Mouse (Mus musculus) left cerebral cortex, postnatal 14 days (tissue): Measurements from ENCODE around the gene Nudt22. TPM values are rescaled to one million over a fixed set of nuclear protein-coding genes. Genes with fewer than 3 reads are reported as not detected.

ENCODE experiments used
- DNase-seq, 2 experiments: peaks; one replicate each; pipeline ENCODE4 v3.0.0; 2021 to 2022; ENCODE audit warnings: low spot score in 2 of 2, mixed read lengths in 1 of 2
- intact Hi-C: fragments of 180-260 bp; cut with DNase I; formaldehyde crosslinking; loops from one replicate; pipeline ENCODE4 v1.15.1; 2025
- long read RNA-seq, 2 experiments: library from polyadenylated mRNA; stranded (forward); transcript quantifications; one replicate each; pipeline ENCODE4 v2.0.0; 2021
- total RNA-seq, 2 experiments: library from RNA; stranded (reverse); gene quantifications; 2 replicates each; pipeline ENCODE4 v1.2.3; 2021

Gene Nudt22
- total RNA-seq, result 10 to 100 TPM in 1 of 2 experiments, 1 to 10 TPM in 1; 8.7 to 10.1 TPM
- long read RNA-seq, experiment 1, transcript Nudt22-201 (6 exons, 1,000 nt), result major isoform, 9 of 10 reads
- long read RNA-seq, experiment 1, partial matches to known transcripts, result 0 of 10 reads
- long read RNA-seq, experiment 1, other reads (novel, unspliced or antisense), result 1 of 10 reads
- long read RNA-seq, experiment 2, transcript Nudt22-201 (6 exons, 1,000 nt), result major isoform, 6 of 11 reads
- long read RNA-seq, experiment 2, partial matches to known transcripts, result 0 of 11 reads
- long read RNA-seq, experiment 2, other reads (novel, unspliced or antisense), result 5 of 11 reads

DNA sequence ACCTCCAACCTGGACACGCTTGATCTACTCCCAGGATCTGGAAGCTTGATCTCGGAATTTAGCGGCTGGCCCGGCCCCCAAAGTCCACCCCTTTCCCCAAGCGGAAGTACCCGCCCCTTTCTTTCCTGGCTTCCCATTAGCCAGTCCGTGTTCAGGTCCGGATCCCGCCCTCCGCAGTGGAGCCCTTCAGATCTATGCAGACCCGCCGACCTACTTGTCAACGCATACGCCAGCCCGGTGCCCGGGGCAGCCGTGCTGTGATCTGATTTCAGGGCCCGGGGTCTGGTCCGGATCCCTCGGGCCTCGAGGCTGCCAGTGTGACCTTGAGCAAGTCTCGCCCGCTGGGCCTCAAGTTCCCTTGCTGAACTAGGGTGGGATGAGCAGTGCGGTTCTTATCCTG, at the start of gene Nudt22, which contains the start of gene Trpt1:
Nudt22 (minus strand) TSS at position 112 of the 400 bp plus-strand sequence.
Trpt1 (plus strand) TSS at position 126 of the 400 bp plus-strand sequence.
- peak; percentile 64 to 78 for DNase-seq
- intact Hi-C loops, result no loop called here

DNA sequence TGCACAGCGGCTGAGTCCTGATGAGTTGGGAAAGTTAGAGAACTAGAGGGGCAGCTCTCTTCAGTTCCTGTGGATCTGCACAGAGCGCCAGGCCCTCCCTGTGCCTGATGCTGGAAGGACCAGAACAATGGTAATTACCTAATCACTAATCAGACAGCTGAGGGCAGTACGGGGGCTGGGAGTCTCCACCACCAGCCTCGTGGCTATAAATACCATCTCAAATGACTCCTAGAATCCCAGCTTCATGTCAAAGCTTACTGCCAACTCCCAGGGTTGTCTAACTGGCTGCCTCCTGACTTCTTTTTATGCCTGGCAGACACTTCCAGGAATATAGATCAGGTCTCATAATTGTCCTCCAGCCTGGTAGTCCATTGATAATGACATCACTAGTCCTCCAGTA, 48.8 kb upstream of the Nudt22 start:
- intact Hi-C loops, result no loop called here
- DNase-seq, result no peak

DNA sequence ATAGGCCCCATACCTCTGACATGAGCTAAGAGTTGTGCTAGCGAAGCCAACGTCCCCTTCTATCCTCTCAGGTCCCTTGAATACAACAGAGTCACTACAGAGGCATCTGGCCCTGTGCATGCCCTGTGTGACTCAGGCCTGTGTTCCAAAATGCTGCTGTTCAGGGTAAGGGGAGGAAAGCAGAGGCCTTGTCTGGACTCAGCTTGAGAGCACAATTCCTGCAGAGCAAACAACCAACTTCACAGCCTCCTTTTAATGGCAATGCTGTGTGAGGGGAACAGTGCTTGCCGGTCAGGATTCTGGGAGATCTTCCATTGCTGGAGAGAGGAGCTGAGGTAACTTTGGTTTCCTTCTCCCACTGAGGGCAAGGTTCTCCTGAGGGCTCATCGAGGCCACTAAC, 48.4 kb upstream of the Nudt22 start:
- intact Hi-C loops, result no loop called here
- no peak for DNase-seq

DNA sequence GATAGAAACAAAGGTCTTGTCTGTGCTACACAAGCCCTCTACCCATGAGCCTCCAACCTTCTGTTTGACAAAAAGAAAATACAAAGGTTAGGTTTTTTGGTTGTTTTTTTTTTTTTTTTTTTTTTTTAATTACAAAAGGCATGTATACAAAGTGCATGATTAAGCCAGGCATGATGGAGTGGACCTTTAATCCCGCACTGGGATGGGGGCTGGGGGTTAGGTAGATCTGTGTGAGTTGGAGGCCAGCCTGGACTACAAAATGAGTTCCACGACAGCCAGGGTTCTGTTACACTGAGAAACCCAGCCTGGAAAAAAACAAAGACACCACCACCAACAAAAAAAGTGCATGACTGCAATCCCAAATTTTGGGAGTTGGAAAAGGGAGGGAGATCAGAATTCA, 45.3 kb upstream of the Nudt22 start:
- intact Hi-C loops, result no loop called here
- no peak for DNase-seq

DNA sequence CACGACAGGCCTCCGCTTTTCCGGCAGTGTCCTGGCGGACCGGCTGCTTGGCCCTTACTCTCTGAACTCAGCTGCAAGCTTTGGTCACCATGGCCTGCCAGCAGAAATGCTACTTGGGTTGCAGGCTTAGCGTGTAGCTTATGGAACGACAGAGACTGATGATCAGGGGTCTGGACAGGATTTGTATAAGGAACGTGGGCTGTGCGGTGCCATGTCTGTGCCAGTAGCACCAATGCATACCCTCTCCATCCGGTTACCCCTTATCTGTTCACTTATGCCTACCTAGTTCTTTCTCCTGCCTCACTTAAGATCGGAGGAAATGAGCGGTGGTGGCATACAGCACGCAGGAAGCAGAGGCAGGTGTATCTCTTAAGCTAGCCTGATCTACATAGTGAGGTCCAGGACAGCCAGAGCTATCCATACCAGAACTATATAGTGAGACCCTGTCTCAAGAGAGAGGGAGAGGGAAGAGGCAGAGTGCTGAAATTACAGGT, 44.8 kb upstream of the Nudt22 start:
- intact Hi-C loops, result no loop called here
- no peak for DNase-seq

DNA sequence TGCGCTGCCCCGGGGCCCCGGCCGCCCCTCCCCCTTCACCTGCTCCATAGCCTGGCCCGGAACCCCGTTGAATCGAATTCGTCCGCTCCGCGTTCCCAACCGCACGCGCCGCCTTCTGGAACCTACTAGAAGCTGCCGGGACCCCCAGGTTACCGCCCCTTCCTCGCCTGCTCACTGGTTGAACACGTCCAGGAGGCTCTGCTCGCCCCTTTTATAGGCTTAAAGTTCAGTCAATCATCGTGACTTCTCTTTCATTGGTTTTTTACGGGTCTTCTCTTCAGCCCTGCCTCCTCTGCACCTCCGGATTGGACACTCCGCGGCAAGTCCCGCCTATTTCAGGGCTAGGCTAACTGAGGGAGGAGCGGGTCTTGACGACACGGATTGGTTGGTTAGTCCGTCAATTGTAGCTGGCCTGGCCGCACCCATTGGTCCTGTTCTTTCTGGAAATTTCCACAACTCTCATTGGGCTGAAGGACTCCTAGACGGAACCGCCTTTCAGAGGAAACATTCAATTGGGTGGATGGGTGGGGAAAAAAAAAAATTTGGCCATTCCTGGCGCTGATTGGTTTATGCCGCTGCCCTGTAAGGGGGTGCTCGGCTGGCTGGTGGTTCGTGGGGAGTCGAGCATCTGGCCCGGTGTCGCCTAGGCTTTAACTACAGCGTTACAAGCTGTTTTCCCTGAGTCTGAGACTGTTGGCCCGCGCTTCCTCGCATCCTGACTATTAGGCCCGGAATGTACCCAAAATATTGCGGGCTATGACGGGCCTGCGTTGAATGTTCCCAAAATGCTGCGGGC, 44.1 kb upstream of the Nudt22 start, which contains the start of gene Stip1:
Stip1 (minus strand) TSS at position 127 of the 796 bp plus-strand sequence.
- peak; percentile 99 to 100 for DNase-seq
- intact Hi-C loops, result no loop called here

DNA sequence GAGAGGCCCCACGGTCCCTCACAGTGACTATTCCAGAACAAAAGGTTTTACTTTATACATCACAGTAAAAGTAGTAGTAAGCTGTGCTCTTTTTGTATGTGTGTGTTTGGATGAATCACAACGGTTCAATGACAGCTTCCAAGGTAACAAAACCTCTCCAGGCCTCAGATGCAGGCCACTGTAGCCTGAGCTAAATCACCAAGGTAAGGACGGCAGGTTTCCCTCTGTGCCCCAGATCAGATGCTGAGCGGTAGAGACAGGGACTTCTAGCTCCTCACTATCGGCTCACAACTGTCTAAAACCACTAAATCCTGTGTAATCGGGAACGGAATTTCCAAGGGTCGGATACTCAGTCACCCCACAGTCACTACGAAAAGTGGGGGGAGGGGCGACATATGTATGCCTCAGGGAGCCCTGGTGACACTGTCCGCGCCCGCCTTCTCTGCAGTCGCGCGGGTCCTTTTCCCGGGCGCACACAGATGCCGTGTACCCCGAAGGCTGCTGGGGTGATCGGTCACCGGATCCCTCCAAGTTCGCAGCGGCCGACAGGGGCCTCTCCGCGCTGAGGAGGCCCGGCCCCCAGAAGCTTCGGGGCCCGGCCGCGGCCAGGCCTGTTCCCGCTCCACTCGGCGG, 43.3 kb upstream of the Nudt22 start:
- DNase-seq, result peak; percentile 57 to 77
- intact Hi-C loops, result no loop called here

DNA sequence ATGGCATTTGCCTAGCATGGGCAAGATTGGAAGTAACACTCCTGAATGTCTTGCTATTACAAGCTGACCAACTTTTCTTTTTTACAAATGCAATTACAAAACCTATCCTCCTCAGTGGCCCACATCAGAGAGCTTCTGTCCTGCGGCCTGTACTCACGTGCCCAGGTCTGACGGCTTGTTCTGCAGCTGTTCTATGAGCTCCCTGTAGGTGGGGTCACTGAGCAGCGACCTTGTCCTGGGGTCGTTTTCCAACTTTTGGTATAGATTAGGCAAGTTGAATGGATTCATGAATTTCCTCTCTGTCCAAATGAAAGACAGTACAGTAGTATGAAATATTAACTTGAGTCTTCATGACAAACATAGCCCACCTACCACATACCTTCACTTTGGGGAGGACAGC, 38.1 kb upstream of the Nudt22 start:
- intact Hi-C loops, result no loop called here
- DNase-seq, result no peak

DNA sequence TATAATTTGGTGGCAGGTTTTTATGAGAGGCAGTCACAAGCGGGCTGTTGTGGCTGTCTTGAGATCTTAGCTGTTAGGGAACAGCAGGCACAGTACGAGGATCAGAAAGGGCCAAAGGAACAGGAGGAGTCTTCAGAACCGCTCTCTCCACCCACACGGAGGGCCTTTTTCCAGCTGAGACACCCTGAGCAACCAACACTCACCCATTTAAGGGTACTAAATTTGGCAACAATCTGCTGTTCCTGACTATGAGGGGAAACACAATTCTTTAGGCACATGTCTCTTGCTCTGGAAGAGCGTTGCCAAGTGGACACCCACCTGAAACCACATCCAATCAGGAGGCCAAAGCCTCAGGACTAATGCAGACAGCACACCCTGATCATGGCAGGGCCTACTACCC, 33.6 kb upstream of the Nudt22 start:
- peak; percentile 59 to 84 for DNase-seq
- intact Hi-C loops, result no loop called here

DNA sequence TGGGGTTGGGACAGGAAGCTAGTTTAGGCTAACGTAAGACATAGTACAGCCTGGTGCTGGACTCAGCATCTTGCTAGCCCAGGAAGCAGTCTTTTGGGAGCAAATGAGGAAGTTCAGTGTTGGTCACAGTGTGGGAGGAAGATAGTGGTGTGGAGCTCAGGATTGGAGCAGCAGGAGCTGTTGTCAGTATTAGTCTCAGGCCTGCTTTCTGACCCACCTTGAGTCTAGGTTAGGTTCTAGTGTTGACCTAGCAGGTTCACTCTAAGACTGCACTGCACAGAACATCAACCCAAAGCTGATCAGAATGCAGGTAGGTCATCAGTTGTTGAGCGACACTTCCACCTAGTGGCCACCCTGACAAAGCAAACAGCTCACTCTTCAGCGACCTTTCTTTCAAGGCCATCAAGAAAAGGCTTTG, 24.3 kb upstream of the Nudt22 start:
- intact Hi-C loops, result no loop called here

DNA sequence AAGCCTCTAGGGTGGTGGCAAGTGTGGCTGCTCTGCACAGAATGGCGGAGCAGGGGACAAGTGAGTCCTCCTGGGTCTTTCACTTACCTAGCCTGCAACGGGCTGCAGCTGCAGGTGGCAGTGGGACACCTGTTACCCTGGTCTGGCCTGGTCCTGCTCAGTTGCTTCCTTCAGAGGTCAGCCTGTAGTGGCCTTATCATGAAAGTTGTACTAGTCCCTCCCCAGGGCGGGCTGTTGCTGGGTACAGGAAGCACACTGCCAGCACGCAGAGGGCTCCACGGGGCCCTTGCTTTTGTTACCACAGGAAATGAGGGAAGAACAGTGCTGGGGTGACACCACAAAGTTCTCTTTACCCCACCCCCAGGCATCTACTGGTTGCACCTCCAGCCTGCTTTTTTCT, 23.3 kb upstream of the Nudt22 start, which contains the start of gene Fermt3:
Fermt3 (minus strand) TSS at position 279 of the 400 bp plus-strand sequence.
- DNase-seq, result peak; percentile 42 to 52
- intact Hi-C loops, result loop anchor here (5.0 kb wide), 1 partner anchor 87 kb away; the partner anchor contains the start of gene Kcnk4

More for the DNA sequence above, 24.3 kb upstream of the Nudt22 start:
- DNase-seq, result peak in 1 of 2 experiments; percentile 34

DNA sequence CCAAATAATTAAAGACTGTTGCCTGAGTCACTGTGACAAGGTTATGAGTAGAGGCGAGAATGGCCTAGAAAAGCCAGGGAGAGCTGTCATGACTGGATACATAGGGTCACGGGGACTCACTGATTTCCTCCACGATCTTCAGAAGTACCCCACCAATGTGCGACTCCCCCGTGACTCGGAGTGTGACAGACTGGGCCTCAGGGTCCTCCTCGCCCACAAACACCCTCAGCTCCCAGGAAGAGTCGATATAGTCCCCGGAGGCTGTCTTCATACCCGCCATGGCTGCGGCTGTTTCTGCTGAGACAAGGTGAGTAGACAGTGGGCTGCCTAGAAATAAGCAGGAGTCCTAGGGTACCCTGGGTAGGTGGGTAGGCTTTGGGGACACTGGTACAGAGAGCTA, 22.6 kb upstream of the Nudt22 start:
- no peak for DNase-seq
- intact Hi-C loops, result loop anchor here (5.0 kb wide), 1 partner anchor 86 kb away; the partner anchor contains the start of gene Kcnk4

DNA sequence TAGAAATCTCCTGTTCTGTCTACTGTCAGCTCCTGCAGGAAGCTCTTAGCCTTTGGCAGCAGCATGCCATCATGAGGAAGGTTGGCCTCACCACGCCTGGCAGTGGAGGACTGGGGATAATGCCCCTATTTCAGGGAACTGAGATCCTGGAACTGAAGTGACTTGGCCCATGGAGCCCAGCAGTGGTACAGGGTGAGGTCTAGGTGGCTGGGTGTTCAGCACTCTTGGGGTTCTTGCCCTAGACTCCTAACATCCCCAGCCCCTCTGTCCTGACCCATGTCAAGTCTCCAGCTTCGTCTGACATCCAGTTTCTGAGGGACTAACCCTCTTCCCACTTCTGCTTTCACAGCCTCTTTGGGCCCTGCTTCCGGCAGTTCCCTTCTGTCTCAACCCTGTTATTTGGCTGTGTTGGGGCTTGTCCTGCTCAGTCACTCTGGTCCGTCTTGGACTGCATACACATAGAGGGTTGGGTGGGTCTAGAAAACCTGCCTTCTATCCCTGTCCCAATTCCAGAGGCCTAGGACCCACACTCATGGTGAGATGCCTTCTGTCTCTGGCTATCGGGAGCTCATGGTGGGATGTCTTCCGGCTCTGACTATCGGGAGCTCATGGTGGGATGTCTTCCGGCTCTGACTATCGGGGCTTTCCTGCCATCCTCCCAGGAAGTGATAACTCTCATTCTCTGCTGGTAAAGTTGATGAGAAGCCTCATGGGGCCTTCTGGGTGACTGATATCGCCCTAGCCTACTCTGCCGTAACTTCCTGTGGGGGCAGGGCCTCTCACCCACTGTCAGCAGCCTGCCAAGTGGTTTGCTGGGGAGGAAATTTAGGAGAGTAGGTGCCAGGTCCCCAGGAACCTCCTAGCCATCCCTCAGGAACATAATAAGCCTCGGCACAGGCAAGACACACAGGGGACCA, 21.9 kb upstream of the Nudt22 start:
- intact Hi-C loops, result loop anchor here (5.0 kb wide), 1 partner anchor 85 kb away; the partner anchor contains the start of gene Kcnk4
- DNase-seq, result no peak

DNA sequence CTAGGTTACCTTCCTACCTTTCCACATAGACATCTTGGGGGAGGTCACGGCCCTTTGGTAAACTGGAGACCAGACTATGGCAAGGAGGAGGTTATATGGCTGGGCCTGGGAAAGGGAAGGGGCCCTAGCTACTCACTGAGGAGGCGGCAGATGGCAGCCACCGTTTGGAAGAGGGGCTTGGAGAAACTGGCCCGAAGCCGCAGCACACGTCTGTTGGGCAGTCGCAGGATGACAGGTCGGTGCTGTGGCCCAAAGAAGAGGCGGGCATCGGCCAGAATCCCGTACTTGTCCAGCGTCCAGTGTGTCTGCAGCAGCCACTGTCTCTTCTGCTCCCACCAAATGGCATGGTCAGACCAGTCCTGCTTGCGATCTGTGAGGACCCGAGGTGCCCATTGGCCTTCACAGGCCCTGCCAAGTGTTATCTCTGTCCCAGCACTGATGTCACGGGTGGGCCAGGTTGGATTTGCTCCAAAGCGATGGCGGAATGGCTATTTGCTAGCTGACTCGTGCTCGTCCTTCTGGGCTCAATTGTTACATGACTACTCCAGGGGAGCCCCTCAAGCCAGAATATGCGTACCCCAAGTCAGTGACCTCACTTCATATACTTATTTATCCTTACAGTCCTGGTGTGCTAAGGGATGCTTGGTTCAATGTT, 18.7 kb upstream of the Nudt22 start:
- no peak for DNase-seq
- intact Hi-C loops, result loop anchor here (5.0 kb wide), 1 partner anchor 82 kb away; the partner anchor contains the start of gene Kcnk4

DNA sequence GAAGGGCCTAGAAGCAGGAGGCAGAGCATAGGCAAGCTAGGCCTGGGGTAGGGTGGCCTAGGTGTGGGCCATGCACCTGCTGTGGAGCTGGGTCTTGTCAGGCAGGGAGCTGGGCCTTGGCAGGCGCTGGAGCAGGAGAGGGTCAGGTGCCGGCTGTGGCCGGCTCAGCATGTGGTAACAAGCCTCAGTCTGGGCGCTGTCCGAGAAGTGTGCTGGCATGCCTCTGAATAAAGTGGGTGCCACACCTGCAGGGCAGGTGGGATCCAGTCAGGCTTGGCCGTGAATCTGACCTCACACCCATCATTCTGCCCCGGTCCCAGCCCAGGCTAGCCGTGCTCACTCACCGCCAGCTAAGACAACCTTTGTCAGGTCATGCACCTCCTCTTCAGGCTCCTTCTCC, 18.1 kb upstream of the Nudt22 start:
- DNase-seq, result no peak
- intact Hi-C loops, result no loop called here

DNA sequence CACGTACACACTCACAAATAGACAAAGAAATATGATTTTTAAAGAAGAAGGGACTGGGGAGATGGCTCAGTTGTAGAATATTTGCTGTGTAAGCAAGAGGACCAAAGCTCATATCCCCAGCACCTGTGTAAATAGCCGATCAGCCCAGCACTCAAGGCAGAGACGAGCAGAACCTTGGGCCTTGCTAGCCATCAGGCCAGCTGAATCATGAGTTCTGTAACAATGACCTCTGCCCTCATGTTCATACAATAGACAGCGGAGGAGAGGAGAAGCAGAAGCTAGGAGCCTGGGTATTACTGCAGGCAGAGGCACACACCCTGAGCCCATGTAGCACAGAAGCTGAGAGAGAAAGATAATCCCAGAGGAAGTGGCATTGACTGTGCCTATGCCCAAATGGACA, 16.5 kb upstream of the Nudt22 start:
- intact Hi-C loops, result no loop called here
- no peak for DNase-seq

DNA sequence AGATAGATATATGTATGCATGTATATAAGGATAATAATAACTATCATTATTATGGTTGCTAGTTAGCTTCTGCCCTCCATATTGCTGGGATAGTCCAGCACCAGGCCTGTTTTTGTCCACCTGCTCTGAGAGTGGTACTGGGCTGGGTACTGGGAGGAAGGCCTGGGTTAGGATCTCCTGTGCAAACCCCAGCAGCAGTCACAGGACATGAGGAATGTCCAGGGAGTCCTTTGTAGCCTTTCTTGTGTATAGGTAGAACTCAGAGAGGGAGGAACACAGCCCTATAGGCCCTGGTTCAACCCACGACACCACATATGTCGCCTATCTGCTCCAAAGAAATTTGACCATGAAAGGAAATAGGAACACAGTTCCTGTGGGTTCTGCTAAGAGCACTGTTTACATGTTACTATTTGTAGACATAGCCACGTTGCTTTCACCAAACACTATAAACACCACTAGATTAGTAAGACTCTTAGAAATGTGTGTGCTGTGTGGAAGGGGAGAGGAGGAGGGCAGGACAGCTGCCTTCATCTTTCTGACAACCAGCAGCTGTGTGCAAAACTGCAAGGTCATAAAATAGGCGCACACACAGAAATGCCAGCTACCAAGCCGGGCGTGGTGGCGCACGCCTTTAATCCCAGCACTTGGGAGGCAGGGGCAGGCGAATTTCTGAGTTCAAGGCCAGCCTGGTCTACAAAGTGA, 11.1 kb upstream of the Nudt22 start:
- intact Hi-C loops, result no loop called here
- DNase-seq, result no peak
